Mouse (Mus musculus): Measurements from ENCODE around the gene Mxra7. TPM values are rescaled to one million over a fixed set of nuclear protein-coding genes. Genes with fewer than 3 reads are reported as not detected.

The Mxra7 gene
- total RNA-seq, 2 experiments from 2014 or later = 14.9 to 15.9 TPM

GRCm38 (mm10) chr11:116806136-116807071 is 21.4 kb downstream of the Mxra7 start:
- intact Hi-C loops (cut with DNase I) = loop anchor here (5.0 kb wide), 1 partner anchor 134 kb away; no protein-coding TSS in a partner anchor
- peak in 1 of 2 experiments; percentile 1 for DNase-seq (ENCODE audit: low spot score in 2 of 2)

- intact Hi-C loops (cut with DNase I) = no loop called here
- no peak for DNase-seq (ENCODE audit: low spot score in 2 of 2)
Measured at GRCm38 (mm10) chr11:116802709-116803108, 25.1 kb downstream of the Mxra7 start.

- intact Hi-C loops (cut with DNase I) = no loop called here
Measured at GRCm38 (mm10) chr11:116801106-116801505, 26.7 kb downstream of the Mxra7 start.

GRCm38 (mm10) chr11:116799364-116799763 is 28.5 kb downstream of the Mxra7 start:
- no peak for DNase-seq (ENCODE audit: low spot score in 2 of 2)
- intact Hi-C loops (cut with DNase I) = no loop called here

More at GRCm38 (mm10) chr11:116801106-116801505, 26.7 kb downstream of the Mxra7 start:
- no peak for DNase-seq (ENCODE audit: low spot score in 2 of 2)

- no peak for DNase-seq (ENCODE audit: low spot score in 2 of 2)
- intact Hi-C loops (cut with DNase I) = no loop called here
Measured at GRCm38 (mm10) chr11:116784221-116784620, 43.6 kb downstream of the Mxra7 start.

- DNase-seq (ENCODE audit: low spot score in 2 of 2) = no peak
- intact Hi-C loops (cut with DNase I) = no loop called here
Measured at GRCm38 (mm10) chr11:116782737-116783145, 45.1 kb downstream of the Mxra7 start.

GRCm38 (mm10) chr11:116775407-116775806 is 52.4 kb downstream of the Mxra7 start, which contains the start of gene St6galnac1:
St6galnac1 (minus strand) TSS chr11:116775507.
- no peak for DNase-seq (ENCODE audit: low spot score in 2 of 2)
- intact Hi-C loops (cut with DNase I) = loop anchor here (2.0 to 10.0 kb wide), 2 partner anchors 25 to 71 kb away; no protein-coding TSS in a partner anchor

GRCm38 (mm10) chr11:116773205-116773604 is 54.6 kb downstream of the Mxra7 start:
- intact Hi-C loops (cut with DNase I) = loop anchor here (10.0 kb wide), 1 partner anchor 68 kb away; no protein-coding TSS in a partner anchor
- DNase-seq (ENCODE audit: low spot score in 2 of 2) = no peak

GRCm38 (mm10) chr11:116769873-116770272 is 58.0 kb downstream of the Mxra7 start:
- DNase-seq (ENCODE audit: low spot score in 2 of 2) = no peak
- intact Hi-C loops (cut with DNase I) = loop anchor here (10.0 kb wide), 1 partner anchor 65 kb away; no protein-coding TSS in a partner anchor

- intact Hi-C loops (cut with DNase I) = no loop called here
Measured at GRCm38 (mm10) chr11:116764946-116765345, 62.9 kb downstream of the Mxra7 start.

GRCm38 (mm10) chr11:116764346-116764745 is 63.5 kb downstream of the Mxra7 start:
- no peak for DNase-seq (ENCODE audit: low spot score in 2 of 2)
- intact Hi-C loops (cut with DNase I) = no loop called here

More at GRCm38 (mm10) chr11:116764946-116765345, 62.9 kb downstream of the Mxra7 start:
- DNase-seq (ENCODE audit: low spot score in 2 of 2) = no peak

GRCm38 (mm10) chr11:116755191-116755590 is 72.7 kb downstream of the Mxra7 start:
- intact Hi-C loops (cut with DNase I) = no loop called here
- no peak for DNase-seq (ENCODE audit: low spot score in 2 of 2)

GRCm38 (mm10) chr11:116753674-116754470 is 74.0 kb downstream of the Mxra7 start:
- intact Hi-C loops (cut with DNase I) = no loop called here
- DNase-seq (ENCODE audit: low spot score in 2 of 2) = no peak

Other genes starting within 250 kb of the Mxra7 start
- gene Ube2o, start 246.6 kb downstream of the Mxra7 start, total RNA-seq (2021) = 100 to 1,000 TPM; 134 to 139 TPM
- gene Aanat, start 241.6 kb downstream of the Mxra7 start, total RNA-seq (2021) = under 1 TPM; 0.34 to 0.35 TPM
- 1 to 10 TPM; 1.5 to 1.9 TPM for gene Rhbdf2, start 201.0 kb downstream of the Mxra7 start, total RNA-seq (2021)
- gene Prcd, start 174.5 kb downstream of the Mxra7 start, total RNA-seq (2021) = 1 to 10 TPM; 2.8 to 3.0 TPM
- 10 to 100 TPM; 26.7 to 34.7 TPM for gene Cygb, start 173.7 kb downstream of the Mxra7 start, total RNA-seq (2021)
- not detected for gene St6galnac1, start 52.5 kb downstream of the Mxra7 start, total RNA-seq (2021)
- 10 to 100 TPM; 25.8 to 28.4 TPM for gene Mettl23, start 15.2 kb upstream of the Mxra7 start, total RNA-seq (2021)
- 10 to 100 TPM; 25.4 to 30.2 TPM for gene Jmjd6, start 15.4 kb upstream of the Mxra7 start, total RNA-seq (2021)
- 10 to 100 TPM; 36.9 to 45.9 TPM for gene Mfsd11, start 24.4 kb upstream of the Mxra7 start, total RNA-seq (2021)
- gene Srsf2, start 25.0 kb upstream of the Mxra7 start, total RNA-seq (2021) = 100 to 1,000 TPM; 161 to 168 TPM
- 10 to 100 TPM; 80.0 to 86.1 TPM for gene Mgat5b, start 90.8 kb upstream of the Mxra7 start, total RNA-seq (2021)

Measured in left cerebral cortex, postnatal 14 days (tissue).